Mouse (Mus musculus): ENCODE data around the gene Magi1.
A peak's percentile ranks its signal among the peaks of the same experiment; 100 is the strongest.

The Magi1 gene

DNA sequence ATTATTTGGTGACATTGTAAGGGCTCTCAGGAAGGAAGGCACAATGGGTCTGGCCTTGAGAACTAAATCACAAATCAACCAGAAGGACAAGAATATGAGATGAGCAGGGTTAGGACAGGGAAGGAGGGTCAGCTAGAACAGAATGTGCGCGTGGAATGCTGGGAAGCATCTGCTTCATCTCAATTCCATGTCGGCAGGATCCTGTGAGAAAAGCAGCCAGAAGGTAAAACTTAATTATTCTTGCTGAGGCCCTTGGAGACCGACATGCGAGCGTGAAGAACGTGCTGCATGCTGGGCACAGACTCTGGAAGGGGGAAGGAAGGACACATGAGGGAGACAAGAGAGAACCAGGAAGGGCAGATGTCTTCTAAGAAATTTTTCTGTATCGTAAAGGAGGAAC lies 302.5 kb downstream of the Magi1 start:
- DNase-seq (ENCODE audit: low spot score in 2 of 2): no peak

DNA sequence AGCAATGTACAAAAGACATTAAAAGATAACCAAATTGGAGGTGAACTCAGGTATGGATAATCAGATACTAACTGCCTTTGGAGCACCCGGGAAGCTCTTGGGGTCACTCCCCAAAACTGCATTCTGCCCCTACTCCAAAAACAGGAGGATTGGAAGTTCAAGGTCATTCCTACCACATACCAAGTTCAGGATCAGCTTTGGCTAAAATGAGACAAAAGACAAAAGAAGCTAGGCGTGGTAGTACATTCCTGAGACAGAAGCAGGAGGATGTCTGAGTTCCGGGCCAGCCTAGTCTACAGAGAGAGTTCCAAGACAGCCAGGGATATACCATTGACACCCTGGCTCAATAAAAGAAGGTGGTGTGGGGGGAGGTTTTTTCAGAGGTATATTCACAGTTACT lies 304.5 kb downstream of the Magi1 start:
- DNase-seq (ENCODE audit: low spot score in 2 of 2): no peak

DNA sequence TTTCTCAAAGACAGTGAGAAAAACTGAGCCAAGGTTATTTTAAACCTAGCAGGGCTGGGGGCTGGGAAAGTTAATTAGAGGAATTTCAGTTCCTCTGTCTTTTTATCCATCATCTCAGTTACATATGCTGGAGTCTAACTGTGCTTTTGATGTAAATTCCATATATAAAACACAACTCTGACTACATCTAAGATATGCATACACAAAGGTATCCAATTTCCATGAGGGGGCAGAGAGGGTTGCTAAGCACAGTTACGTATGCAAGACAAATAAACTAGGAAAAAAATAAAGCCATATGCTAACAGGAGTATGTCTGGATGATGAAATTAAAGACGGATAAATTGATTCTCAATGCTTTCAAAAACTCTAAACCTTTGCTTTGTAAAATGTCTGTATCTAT lies 315.0 kb downstream of the Magi1 start:
- DNase-seq (ENCODE audit: low spot score in 2 of 2): no peak

DNA sequence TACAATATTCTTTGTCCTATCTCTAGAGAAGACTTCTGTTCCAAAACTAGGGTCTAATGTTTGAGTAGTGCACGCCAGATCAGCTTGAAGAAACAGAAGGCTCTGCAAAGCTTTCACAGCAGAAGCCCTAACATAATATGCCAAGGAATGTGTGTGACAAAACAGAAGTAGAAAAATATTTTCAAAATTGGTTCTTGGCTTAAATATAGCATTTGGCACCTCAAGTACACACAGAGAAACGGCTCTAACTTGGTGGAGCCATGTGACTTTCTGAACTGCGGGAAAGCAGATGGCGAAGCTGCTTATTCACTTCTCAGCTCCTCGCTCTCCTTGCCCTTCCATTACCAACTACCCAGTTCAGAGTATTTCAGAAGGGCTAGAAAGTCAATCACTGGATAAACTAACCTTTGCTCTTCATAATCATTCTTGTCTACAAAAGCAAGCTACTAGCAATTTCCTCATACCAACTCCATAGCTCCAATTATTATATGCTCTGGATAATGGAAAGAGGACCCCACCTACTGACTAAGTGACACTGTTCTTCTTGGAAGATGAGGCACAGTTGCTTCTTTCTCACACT lies 320.9 kb downstream of the Magi1 start:
- no peak for DNase-seq (ENCODE audit: low spot score in 2 of 2)

DNA sequence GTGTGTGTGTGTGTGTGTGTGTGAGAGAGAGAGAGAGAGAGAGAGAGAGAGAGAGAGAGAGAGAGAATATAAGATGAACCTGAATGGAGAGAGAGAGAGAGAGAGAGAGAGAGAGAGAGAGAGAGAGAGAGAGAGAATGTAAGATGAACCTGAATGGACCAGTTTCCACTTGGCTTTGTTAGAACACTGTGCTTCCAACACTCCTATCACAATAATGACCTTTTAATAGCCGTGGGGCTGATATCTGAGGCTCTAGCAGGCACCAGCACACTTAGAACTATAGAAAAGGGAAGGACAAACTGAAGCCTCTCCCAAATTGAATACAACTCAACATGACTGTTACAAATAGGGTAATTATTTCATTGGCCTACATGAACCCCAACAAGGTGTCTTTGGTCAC lies 321.9 kb downstream of the Magi1 start:
- no peak for DNase-seq (ENCODE audit: low spot score in 2 of 2)

DNA sequence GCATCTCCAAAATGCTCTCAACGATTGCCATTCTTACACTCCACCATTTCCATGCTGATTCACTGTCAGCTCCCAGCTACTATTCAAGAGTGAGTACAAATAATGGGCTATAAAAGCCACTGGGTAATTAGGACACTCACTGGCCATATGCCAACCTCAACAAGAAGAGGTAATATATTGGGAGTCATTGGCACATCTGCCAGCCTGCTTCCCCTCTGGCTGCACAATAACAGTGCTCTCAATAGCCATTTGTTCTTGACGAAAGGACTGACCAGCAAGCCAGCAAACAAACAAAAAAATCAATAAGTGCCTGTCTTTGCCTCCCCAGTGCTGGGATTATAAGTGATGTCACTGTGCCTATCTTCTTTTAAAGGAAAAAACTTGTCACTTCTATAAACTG lies 326.5 kb downstream of the Magi1 start:
- DNase-seq (ENCODE audit: low spot score in 2 of 2): no peak

DNA sequence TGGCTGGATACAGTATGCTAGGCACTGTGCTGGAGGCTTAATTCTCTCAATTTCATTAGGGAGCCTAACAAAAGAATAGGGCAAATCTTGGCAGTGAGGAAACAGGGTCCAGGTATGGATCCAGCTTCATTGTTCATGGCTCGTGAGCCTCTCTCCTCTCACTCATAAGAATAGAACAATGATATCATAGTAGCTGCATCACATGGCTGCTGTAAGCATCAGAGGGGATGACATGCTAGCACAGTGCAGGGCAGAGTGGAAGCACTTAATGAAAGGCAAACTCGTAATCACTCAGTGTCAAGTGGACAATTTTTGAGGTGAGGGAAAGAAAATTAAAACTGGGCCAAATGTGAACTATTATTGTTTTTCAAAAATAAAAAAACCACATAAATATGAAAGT lies 337.1 kb downstream of the Magi1 start:
- DNase-seq (ENCODE audit: low spot score in 2 of 2): no peak

DNA sequence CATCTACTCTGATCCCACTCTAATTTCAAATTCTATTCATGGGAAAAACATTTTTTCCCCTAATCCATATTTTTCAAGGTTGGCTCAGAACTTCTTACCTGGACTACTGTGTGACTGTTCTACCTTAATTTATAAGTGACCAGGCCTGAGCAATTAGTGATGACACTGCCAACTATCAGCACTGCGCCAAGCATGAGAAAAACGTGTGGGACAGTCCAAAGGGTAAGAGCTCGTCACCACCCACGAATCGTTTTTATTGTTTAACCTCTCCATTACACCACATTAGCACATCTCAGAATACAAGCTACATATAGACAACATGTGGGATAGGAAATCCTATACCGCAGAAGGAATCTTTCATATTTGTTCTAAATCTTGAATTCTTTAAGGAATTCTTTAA lies 347.4 kb downstream of the Magi1 start:
- DNase-seq (ENCODE audit: low spot score in 2 of 2): no peak

DNA sequence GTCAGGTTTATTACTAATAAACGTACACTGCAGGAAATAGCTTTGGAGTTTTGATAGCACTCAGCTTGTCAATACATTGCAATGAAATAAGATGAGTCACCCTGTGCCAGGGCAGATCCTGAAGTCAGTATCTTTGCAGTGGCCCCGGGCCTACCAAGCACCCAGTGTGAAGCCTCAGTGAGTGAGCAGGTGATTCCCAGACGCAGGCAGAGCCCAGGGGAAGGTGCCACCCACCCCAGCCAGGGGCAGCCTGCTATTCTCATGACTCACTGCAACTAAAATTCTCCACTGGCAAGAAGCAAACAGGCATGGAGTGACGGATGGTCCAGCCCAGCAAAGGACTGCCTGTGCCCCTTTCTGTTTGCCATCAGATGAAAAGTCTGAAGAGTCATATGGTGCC lies 347.9 kb downstream of the Magi1 start:
- DNase-seq (ENCODE audit: low spot score in 2 of 2): no peak

DNA sequence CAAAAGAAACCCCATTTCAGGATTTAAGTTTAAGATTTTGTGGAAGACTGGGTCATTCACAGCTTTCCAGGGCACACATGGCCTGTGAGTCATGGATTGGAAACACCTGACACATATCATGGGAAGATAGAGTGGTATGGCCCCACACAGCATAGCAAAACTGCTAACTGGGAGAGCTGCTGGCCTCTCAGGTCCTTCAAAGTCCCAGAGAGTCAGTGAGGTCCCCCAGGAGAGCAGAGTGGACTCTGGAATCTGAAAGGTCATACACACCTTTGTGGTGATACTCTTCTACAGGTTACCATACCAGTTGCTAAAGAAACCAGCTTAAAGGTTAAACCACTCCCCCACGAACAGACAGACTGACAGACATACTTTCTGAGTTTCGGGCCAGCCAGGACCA lies 349.0 kb downstream of the Magi1 start:
- DNase-seq (ENCODE audit: low spot score in 2 of 2): no peak

DNA sequence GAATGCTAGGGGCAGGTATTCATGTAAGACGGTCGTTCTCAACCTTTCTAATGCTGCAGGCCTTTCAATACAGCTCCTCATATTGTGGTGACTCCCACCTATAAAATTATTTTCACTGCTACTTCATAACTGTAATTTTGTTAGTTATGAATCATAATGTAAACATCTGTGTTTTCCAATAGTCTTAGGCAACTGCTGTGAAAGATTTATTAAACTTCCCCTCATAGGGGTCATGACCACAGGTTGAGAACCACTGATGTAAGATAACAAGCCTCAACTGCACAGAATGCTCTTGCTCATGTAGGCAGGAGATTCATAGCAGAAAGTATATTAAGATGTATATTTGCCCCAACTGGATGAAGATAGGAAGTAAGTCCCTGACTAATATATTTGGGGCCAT lies 359.1 kb downstream of the Magi1 start:
- no peak for DNase-seq (ENCODE audit: low spot score in 2 of 2)

DNA sequence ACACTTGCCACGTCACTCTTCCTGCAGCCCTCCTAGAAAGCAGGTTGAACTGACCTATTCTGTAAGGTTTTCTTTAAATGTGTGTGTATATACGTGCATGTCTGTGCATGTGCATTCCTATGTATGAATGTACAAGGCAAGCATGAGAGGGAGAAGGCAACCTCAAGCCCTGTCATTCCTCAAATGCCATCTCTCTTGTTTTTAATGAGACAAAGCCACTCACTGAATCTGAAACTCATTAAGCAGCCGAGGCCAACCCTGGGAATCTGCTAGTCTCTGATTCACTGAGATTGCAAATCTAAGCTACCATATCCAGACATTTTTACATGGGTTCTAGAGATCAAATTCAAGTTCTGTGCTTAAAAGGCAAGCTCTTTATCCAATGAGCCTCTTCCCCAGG lies 359.7 kb downstream of the Magi1 start:
- no peak for DNase-seq (ENCODE audit: low spot score in 2 of 2)

DNA sequence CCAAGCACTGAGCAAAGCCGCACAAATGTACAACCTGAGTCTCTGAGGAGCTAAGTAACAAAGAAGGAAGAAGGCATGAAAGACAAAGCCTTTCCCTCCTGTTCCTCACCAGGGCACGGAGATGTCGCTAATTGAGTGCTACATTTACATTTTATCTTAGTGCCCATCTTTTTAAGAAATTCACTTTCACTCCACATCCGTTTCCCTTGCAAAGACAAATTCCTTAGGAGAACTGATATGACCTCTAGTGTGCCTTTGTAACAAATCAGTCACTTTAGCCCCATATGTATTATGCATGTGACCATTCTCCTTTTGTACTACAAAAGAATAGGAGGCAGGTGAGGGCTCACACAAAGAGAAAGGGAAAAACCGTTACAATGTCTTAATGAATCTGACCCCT lies 360.4 kb downstream of the Magi1 start:
- DNase-seq (ENCODE audit: low spot score in 2 of 2): no peak

DNA sequence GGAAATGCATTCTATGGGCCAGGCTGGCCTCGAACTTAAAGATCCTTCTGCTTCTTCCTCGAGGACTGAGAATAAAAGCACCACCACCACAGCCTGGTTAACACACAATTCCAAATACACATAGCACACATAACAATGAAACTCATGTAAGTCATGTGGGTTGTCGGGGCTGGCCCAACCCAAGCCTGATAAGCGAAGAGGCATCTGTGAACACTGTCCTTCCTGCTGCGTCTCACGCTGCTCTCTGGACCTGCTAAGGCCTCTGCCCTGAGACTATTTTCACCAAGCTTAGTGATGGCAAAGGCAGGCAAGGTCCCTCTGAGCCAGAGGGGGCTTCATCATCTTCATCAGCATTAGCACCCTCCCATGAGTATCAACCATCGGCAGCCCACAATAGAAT lies 360.8 kb downstream of the Magi1 start:
- no peak for DNase-seq (ENCODE audit: low spot score in 2 of 2)

DNA sequence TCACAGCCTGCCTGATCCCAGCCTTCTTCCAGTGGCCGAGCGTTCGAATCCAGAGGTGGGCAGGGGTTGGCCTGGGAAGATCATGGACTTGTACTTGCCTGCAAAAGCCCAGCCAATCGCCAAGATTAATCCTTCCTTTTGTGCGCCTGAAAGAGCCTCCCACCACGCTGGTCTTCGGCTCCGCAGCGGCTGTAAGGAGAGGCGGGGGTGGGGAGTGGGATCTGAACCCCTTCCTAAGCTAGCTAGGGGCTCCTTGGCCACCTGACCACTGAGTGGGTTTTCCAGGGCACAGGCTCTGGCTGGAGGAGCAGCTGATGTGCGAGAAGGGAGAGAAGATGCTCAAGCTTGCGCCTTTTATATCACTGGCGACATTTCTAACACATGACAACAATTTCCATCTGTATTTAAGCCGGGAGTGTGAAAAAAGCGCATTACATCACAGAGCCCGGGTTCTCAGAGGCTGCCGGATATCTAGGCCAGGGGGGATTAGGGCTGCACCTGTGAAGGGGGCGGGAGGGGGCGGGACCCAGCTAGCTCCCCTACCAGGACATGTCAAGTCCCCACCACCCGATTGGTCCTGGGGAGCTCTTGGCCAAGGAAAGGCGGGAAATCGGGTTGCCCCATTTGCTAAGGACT lies 370.4 kb downstream of the Magi1 start:
- DNase-seq (ENCODE audit: low spot score in 2 of 2): peak in 1 of 2 experiments; percentile 26

DNA sequence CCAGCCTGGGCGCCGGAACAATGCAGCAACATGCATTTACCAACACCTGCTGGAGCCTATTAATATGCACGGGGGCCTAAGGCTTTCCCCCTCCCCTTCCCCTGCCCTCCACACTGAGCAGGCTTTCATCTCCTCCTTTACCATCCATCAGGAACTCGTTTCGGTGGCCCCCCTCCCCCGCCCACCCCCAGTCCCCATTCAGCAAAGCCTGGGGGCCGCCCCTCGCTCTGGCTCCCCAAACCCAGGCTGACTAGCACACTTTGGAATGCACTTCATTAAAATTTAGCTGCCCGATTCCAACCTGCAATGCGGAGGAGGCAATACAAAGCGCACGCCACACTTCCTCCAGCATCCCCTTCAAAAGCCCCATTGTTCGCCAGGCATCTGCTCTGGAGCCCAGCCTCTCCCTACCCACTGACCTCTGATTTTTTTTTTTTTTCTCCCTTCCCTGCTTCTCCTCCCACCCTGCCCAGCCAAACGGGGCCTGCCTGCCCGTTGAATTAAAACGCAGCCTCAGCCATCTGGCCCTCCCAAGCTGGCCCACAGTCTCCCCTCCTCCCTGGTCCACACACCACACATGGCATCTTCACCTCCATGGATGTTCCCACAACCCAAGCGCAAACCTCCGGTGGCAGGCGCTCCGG lies 371.0 kb downstream of the Magi1 start:
- peak; percentile 39 to 51 for DNase-seq (ENCODE audit: low spot score in 2 of 2)

DNA sequence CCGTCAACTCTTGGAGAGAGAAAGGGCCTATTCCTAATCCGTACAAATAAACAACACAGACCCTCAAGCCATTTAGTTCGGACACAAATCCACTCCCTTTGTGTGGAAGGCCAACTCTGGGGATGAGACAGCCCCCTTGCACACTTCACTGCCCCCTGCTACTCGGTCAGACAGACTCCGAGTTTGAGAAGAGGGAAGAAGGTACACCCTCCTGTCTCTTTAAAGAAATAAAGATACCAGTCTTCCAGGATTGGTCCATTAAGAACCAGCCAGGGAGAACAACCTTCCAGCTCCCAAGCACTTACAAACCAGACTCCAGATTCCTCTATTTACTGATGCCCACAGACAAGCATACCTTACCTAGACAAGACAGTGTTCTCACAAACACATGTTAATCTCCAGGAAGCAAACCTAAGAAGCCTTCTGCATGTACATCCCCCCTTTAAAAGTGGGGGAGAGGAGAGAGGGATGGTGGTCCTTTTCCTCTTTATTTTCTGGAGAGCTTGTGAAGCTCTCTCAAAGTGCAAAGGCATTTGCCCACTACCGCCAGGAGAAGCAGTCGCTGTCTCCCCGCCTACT lies 371.6 kb downstream of the Magi1 start:
- peak in 1 of 2 experiments; percentile 9 for DNase-seq (ENCODE audit: low spot score in 2 of 2)

DNA sequence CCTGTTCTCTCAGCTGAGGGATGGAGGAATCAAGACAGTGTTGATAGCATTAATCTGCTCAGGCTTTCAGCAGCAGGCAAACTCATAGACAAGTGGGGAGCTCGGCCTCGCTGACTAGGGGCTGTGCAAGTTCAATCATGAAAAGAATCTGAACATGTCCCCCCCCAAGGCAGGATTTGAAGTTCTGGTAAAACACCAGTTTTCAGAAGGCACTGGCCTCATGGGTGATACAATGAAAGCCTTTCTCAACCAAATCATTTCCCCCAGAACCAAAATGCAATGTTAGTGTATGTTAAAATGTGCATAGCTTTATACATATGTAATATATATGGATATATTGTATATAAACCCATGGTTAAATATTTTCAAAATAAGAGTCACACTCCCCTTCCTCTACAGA lies 372.3 kb downstream of the Magi1 start:
- DNase-seq (ENCODE audit: low spot score in 2 of 2): no peak

DNA sequence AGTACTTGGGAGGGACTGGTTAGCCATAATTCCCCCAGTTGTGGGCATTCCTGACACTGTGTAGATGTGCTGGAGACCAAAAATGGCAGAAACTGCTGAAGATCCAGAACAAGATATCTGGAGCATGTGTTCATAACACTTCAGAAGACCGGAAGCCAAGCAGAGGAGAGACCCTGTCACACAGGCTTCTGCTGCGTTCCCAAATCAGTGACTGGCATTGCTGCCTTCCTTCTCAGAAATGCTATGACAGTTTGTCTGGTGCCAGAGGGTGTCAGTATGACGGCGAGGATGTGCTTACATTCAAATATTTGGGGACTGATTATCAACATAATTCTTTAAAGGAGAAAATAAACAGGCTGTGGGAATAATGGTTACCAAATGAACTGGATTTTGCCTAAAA lies 373.7 kb downstream of the Magi1 start:
- DNase-seq (ENCODE audit: low spot score in 2 of 2): no peak

DNA sequence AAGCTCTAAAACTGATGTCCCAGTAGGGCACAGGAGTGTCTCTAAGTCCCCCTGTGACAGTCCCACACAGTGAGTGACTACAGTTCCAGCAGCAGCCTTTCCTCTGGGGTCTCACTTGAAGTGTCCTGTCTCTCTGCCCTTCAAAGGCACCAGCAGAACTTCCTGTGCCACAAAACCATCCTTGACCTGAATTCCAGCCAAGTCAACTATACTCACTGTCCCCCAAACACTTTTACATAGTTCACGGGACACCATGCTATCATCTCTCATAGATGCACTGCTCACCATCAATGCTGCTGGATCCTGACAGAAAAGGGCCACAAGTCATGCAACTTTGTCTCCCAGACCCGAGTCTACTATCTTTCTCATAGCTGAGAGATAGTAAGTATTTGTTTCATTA lies 378.7 kb downstream of the Magi1 start:
- DNase-seq (ENCODE audit: low spot score in 2 of 2): no peak

DNA sequence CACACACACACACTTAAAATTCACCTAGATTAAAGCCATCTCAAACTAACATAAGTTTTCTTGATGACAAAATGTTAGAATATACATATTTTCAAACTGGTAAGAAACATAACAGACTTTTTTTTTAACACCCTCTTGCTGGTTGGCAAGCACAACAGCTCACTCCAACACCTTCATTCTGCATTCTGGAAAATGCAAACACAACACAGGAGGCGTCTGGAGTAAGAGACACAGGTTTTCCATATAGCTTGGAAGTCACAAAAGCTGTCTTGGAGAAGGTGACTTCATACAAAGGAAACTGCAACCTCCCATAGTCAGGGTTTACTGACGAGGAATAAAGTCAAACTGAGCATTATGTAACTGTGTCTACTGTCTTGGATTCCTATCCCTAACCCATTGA lies 381.5 kb downstream of the Magi1 start:
- no peak for DNase-seq (ENCODE audit: low spot score in 2 of 2)

DNA sequence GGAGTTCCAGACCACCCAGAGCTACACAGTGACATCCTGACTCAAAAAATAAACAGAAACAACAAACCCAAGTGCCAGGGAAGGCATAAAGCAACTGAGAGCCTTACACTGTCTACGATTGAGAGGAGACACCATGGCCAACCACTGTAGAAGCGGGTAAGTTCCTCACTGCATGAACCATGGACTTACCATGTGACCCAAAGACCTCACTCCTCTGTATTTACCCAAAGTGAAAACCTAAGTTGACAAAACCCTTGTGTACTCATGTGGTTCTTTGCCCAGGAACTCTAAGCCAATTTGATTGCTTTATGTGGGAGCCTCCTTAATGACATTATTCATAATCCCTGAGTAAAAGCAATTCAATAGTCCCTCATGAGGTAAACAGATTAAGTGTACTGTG lies 382.3 kb downstream of the Magi1 start:
- DNase-seq (ENCODE audit: low spot score in 2 of 2): no peak

DNA sequence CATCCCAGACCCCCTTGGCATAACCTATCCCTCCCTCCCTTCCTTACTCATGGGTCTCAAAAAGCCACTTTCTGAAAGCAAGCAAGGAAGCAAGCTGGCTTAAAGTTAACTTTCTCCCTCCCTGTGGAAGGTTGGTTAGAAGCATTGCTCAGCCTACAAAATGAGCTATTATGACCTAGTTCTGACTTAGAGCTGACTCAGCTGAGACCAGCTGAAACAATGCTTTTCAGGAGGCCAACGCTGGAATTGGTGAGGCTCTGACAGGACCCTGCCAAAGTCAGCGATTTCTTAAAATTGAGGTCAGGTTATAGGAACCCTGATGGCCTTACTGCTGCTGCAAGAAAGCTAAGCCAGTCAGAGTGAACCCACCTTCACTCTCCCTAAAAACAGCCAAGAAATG lies 386.2 kb downstream of the Magi1 start:
- no peak for DNase-seq (ENCODE audit: low spot score in 2 of 2)
